Mouse (Mus musculus) embryonic facial prominence, embryonic 15.5 days (tissue): Measurements from ENCODE around the gene Vmn2r-ps159. TPM values are rescaled to one million over a fixed set of nuclear protein-coding genes. Genes with fewer than 3 reads are reported as not detected.
"Not testable (repeated sequence)": the region's sequence is repeated elsewhere in the genome, so short reads cannot be mapped to it uniquely, and the experiment has no call there.

Experiments used
- ATAC-seq: fragments of 200-750 bp; cut with Nextera tagmentation; 2 replicates; pipeline ENCODE4 v1.8.0; 2017; ENCODE audit warnings: low read depth, moderate TSS enrichment; ENCODE audit not compliant: insufficient number of reproducible peaks, low FRiP score, low TSS enrichment
- H3K27ac ChIP-seq: fragments of 300-500 bp; sonication (generic); replicated peaks from 2 replicates; pipeline ENCODE4 v1.5.1; 2015; ENCODE audit warnings: mild to moderate bottlenecking, inconsistent platforms
- H3K27me3 ChIP-seq: fragments of 300-500 bp; sonication (generic); 2 replicates; pipeline ENCODE4 v1.6.1; 2015; ENCODE audit warnings: inconsistent platforms
- H3K36me3 ChIP-seq: fragments of 300-500 bp; sonication (generic); 2 replicates; pipeline ENCODE4 v1.6.1; 2015; ENCODE audit warnings: mild to moderate bottlenecking, inconsistent platforms
- H3K4me1 ChIP-seq: fragments of 300-500 bp; sonication (generic); 2 replicates; pipeline ENCODE4 v1.6.1; 2015; ENCODE audit warnings: inconsistent platforms
- H3K4me2 ChIP-seq: fragments of 300-500 bp; sonication (generic); replicated peaks from 2 replicates; pipeline ENCODE4 v1.6.1; 2015; ENCODE audit warnings: mild to moderate bottlenecking, inconsistent platforms
- H3K4me3 ChIP-seq: fragments of 300-500 bp; sonication (generic); replicated peaks from 2 replicates; pipeline ENCODE4 v1.5.1; 2015; ENCODE audit warnings: mild to moderate bottlenecking, inconsistent platforms
- H3K9ac ChIP-seq: fragments of 300-500 bp; sonication (generic); 2 replicates; pipeline ENCODE4 v1.6.1; 2015; ENCODE audit warnings: inconsistent platforms
- H3K9me3 ChIP-seq: fragments of 300-500 bp; sonication (generic); replicated peaks from 2 replicates; pipeline ENCODE4 v1.6.1; 2016; ENCODE audit warnings: inconsistent platforms
- WGBS: fragments of 180-500 bp; shearing (Covaris S2); methylation state at CpG from one replicate; pipeline ENCODE4 v1.1.7; 2015; 5-methylcytosine and 5-hydroxymethylcytosine counted together
- polyA plus RNA-seq: library from polyadenylated mRNA; unstranded; fragments of >200 nt; fragmentation: Nextera tagmentation; extraction: Ambion mirVana; gene quantifications from 2 replicates; pipeline ENCODE4 v1.2.1, GENCODE M21; 2015

Gene Vmn2r-ps159
- 0.05 TPM in 1 of 2 replicates, not detected in the other for polyA plus RNA-seq

GRCm38 (mm10) chr4:156330803-156331202 is at the start of gene Vmn2r-ps159:
Vmn2r-ps159 (plus strand) TSS chr4:156331103.
- H3K36me3 ChIP-seq, H3K4me1 ChIP-seq, H3K4me2 ChIP-seq, H3K27ac ChIP-seq, H3K9ac ChIP-seq, H3K9me3 ChIP-seq, ATAC-seq, H3K4me3 ChIP-seq, H3K27me3 ChIP-seq: not testable (repeated sequence)
- WGBS: 59% methylated on average over 3 of the region's 3 CpGs

GRCm38 (mm10) chr4:156341601-156342504 is 10.9 kb downstream of the Vmn2r-ps159 start:
- H3K4me1 ChIP-seq, H3K9me3 ChIP-seq, H3K9ac ChIP-seq, H3K4me3 ChIP-seq, H3K36me3 ChIP-seq, H3K27me3 ChIP-seq, H3K27ac ChIP-seq, H3K4me2 ChIP-seq: not testable (repeated sequence)
- WGBS: 75% methylated on average over 4 of the region's 4 CpGs
- peak; percentile 51 for ATAC-seq

- ATAC-seq: peak; percentile 86
Observed at GRCm38 (mm10) chr4:156342569-156343325, 11.8 kb downstream of the Vmn2r-ps159 start.

DNA sequence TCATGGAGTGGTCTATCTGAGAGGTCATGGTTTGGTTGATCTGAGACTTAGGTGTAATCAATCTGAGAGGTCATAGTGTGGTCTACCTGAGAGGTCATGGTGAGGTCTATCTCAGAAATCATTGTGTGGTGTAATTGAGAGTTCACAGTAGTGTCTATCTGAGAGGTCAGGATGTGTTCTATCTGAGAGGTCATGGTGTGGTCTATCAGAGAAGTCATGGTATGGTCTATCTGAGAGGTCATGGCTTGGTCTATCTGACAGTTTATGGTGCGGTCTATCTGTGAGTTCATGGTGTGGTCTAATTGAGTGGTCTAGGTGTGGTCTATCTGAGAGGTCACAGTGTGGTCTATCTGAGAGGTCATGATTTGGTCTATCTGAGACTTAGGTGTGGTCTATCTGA is 12.4 kb downstream of the Vmn2r-ps159 start:
- Histone ChIP-seq H3K27ac (no peak overlapping the region), H3K36me3 (no peaks in the 10 kb centered on the region), H3K4me2 (no peak overlapping the region), H3K27me3 (no peaks in the 10 kb centered on the region), H3K4me1 (no peaks in the 10 kb centered on the region), H3K9ac (no peak overlapping the region), H3K9me3 (0 out of 2 replicates have a peak, but pooled peaks cover 4% of the 10 kb centered on the region), H3K4me3 (no peak overlapping the region)
- ATAC-seq: peak; percentile 48
- 80% methylated on average over 1 of the region's 1 CpGs for WGBS

More at GRCm38 (mm10) chr4:156342569-156343325, 11.8 kb downstream of the Vmn2r-ps159 start:
- 84% methylated on average over 2 of the region's 2 CpGs for WGBS
- Histone ChIP-seq H3K36me3 (no peaks in the 10 kb centered on the region), H3K27me3 (no peaks in the 10 kb centered on the region), H3K4me1 (no peaks in the 10 kb centered on the region), H3K9ac (no peak overlapping the region), H3K4me2 (no peak overlapping the region), H3K4me3 (no peak overlapping the region), H3K27ac (no peak overlapping the region), H3K9me3 (0 out of 2 replicates have a peak, but pooled peaks cover 4% of the 10 kb centered on the region)

DNA sequence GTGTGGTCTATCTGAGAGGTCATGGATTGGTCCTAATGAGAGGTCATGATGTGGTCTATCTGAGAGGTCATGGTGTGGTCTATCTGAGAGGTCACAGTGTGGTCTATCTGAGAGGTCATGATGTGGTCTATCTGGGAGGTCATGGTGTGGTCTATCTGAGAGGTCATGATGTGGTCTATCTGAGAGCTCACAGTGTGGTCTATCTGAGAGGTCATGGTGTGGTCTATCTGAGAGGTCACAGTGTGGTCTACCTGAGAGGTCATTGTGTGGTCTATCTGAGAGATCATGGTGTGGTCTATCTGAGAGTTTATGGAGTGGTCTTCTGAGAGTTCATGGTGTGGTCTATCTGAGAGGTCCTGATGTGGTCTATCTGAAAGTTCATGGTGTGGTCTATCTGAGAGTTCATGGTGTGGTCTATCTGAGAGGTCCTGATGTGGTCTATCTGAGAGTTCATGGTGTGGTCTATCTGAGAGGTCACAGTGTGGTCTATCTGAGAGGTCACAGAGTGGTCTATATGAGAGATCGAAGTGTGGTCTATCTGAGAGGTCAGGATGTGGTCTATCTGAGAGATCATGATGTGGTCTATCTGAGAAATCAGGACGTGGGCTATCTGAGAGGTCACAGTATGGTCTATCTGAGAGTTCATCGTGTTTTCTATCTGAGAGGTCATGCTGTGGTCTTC is 26.0 kb downstream of the Vmn2r-ps159 start:
- H3K27ac ChIP-seq, H3K4me1 ChIP-seq, H3K4me2 ChIP-seq, H3K4me3 ChIP-seq, H3K27me3 ChIP-seq, H3K9ac ChIP-seq, H3K9me3 ChIP-seq, H3K36me3 ChIP-seq: not testable (repeated sequence)
- ATAC-seq: peak; percentile 87
- WGBS: 63% methylated on average over 3 of the region's 3 CpGs

Other genes with a start within 250 kb of the Vmn2r-ps159 start
- gene 9430015G10Rik, start 221.1 kb upstream of the Vmn2r-ps159 start, polyA plus RNA-seq: 32.8 and 33.5 TPM in 2 replicates
- 0.67 and 1.8 TPM in 2 replicates for gene Rnf223, start 200.6 kb upstream of the Vmn2r-ps159 start, polyA plus RNA-seq
- gene Agrn, start 133.6 kb upstream of the Vmn2r-ps159 start, polyA plus RNA-seq: 72.1 and 82.0 TPM in 2 replicates
- gene Isg15, start 130.3 kb upstream of the Vmn2r-ps159 start, polyA plus RNA-seq: 4.1 and 4.4 TPM in 2 replicates
- 3.1 and 3.6 TPM in 2 replicates for gene AW011738, start 127.8 kb upstream of the Vmn2r-ps159 start, polyA plus RNA-seq
- gene Perm1, start 115.2 kb upstream of the Vmn2r-ps159 start, polyA plus RNA-seq: 3.8 and 4.6 TPM in 2 replicates
- 43.4 and 44.1 TPM in 2 replicates for gene Plekhn1, start 96.2 kb upstream of the Vmn2r-ps159 start, polyA plus RNA-seq
- gene Noc2l, start 95.1 kb upstream of the Vmn2r-ps159 start, polyA plus RNA-seq: 68.0 and 71.9 TPM in 2 replicates
- 0.28 and 0.42 TPM in 2 replicates for gene Samd11, start 75.4 kb upstream of the Vmn2r-ps159 start, polyA plus RNA-seq